ENCODE assay signal across 17 mouse cellular contexts in the genomic region with DNA sequence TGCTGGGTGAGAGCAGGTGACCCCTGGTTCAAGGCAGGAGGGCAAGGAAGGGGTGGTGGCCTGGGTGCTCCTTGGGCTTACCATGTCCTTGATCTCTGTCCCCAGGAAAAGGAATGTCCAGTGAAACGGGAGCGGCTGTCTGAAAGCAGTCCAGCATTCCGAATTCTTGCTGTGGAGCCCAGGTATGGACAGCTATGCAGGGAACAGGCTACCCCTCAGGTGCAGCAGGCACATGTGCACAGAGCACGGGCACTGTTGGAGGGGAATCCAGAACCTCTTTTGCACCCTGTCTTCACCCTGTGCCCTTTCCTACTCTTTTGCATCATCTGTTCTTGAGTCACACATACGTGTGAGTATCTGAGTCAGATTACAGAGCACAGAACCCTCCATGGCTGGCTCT. TPM values are rescaled to one million over a fixed set of nuclear protein-coding genes. Genes with fewer than 3 reads are reported as not detected.
DNase-seq lines count a peak whose midpoint lies in the region; ATAC-seq and TF ChIP-seq lines count a peak whose summit lies in the region.
"Had no signal": no experiment of that assay in that cellular context is flagged by ENCODE, and none has a peak within 500 bp of the region (broad histone marks: within the 10 kb centered on the region; RNA-seq: fewer than 3 reads in every experiment).

No protein-coding gene starts in this region.

- TF ChIP-seq CTCF in heart, postnatal 0 days (IDR thresholded peaks at IDR 0.05; ENCODE audit: low read depth), result no peak

- 0 out of 2 replicates have a peak, but pooled peaks cover 3% of the 10 kb centered on the region for H3K4me1 ChIP-seq in heart, postnatal 0 days (ENCODE audit: control insufficient read depth, insufficient read depth)
- H3K4me1 ChIP-seq in megakaryocyte, embryonic 14.5 days, result peaks cover 67% of the 10 kb centered on the region
- peaks cover 12% of the 10 kb centered on the region for H3K4me1 ChIP-seq in kidney, embryonic 16.5 days (ENCODE audit: insufficient read depth, low read length)

- no peaks in the 10 kb centered on the region for H3K9me3 ChIP-seq in heart, postnatal 0 days (replicated peaks; ENCODE audit: control insufficient read depth, low read length)
- no peaks in the 10 kb centered on the region for H3K9me3 ChIP-seq in megakaryocyte, embryonic 14.5 days
- no peaks in the 10 kb centered on the region for H3K9me3 ChIP-seq in kidney, embryonic 16.5 days (ENCODE audit: low read length)
- H3K9me3 ChIP-seq: forebrain, embryonic 13.5 days; G1E; hindbrain, embryonic 15.5 days; intestine, embryonic 15.5 days; stomach, embryonic 15.5 days had no signal

- TF ChIP-seq EP300 in heart, postnatal 0 days (IDR thresholded peaks at IDR 0.05; ENCODE audit: low read depth), result no peak

- H3K27ac ChIP-seq in heart, postnatal 0 days (ENCODE audit: low read depth), result 0 out of 2 replicates have a peak overlapping the region, but pooled peaks have one; percentile 81
- H3K27ac ChIP-seq in kidney, embryonic 16.5 days (ENCODE audit: low read length), result no peak overlapping the region
- H3K27ac ChIP-seq: forebrain, embryonic 13.5 days; intestine, embryonic 15.5 days had no signal

- H3K27me3 ChIP-seq in heart, postnatal 0 days (ENCODE audit: control insufficient read depth, insufficient read depth, low read length), result peaks cover 14% of the 10 kb centered on the region
- no peaks in the 10 kb centered on the region for H3K27me3 ChIP-seq in megakaryocyte, embryonic 14.5 days (replicated peaks)
- peaks cover 24% of the 10 kb centered on the region for H3K27me3 ChIP-seq in kidney, embryonic 16.5 days (ENCODE audit: insufficient read depth, low read length)

- 85% methylated on average over 5 of the region's 5 CpGs for WGBS in heart, postnatal 0 days
- WGBS in kidney, embryonic 16.5 days, result 91% methylated on average over 5 of the region's 5 CpGs

- no peak overlapping the region for H3K4me3 ChIP-seq in heart, postnatal 0 days (ENCODE audit: low read depth, low read length)
- peak overlapping the region; percentile 28 for H3K4me3 ChIP-seq in megakaryocyte, embryonic 14.5 days (replicated peaks)
- no peak overlapping the region for H3K4me3 ChIP-seq in kidney, embryonic 16.5 days (ENCODE audit: low read length)
- H3K4me3 ChIP-seq: forebrain, embryonic 13.5 days; hindbrain, embryonic 15.5 days; intestine, embryonic 15.5 days; stomach, embryonic 15.5 days had no signal

- peaks cover 36% of the 10 kb centered on the region for H3K36me3 ChIP-seq in heart, postnatal 0 days (replicated peaks; ENCODE audit: control insufficient read depth, insufficient read depth, low read length)
- peaks cover 80% of the 10 kb centered on the region for H3K36me3 ChIP-seq in megakaryocyte, embryonic 14.5 days (replicated peaks; ENCODE audit: low read length)
- H3K36me3 ChIP-seq in kidney, embryonic 16.5 days (ENCODE audit: insufficient read depth, low read length), result peaks cover 47% of the 10 kb centered on the region

- no peak for ATAC-seq in heart, postnatal 0 days (ENCODE audit: insufficient read depth, low read depth)
- ATAC-seq in megakaryocyte, adult 5-6 weeks (ENCODE audit: poor library complexity, severe bottlenecking), result no peak
- no peak for ATAC-seq in kidney, embryonic 16.5 days (ENCODE audit: low FRiP score, low TSS enrichment)
- ATAC-seq: intestine, embryonic 15.5 days; midbrain, embryonic 16.5 days had no signal

- no peak overlapping the region for H3K4me2 ChIP-seq in heart, postnatal 0 days (ENCODE audit: low read depth, low read length)
- H3K4me2 ChIP-seq in kidney, embryonic 16.5 days (replicated peaks; ENCODE audit: low read depth, low read length), result no peak overlapping the region
- H3K4me2 ChIP-seq: forebrain, embryonic 13.5 days; hindbrain, embryonic 15.5 days; intestine, embryonic 15.5 days; stomach, embryonic 15.5 days had no signal

- intact Hi-C loops in gastrocnemius, postnatal 36 days (cut with DNase I), result loop anchor here (2.0 kb wide), 1 partner anchor 113 kb away; no protein-coding TSS in a partner anchor

- no peak overlapping the region for H3K9ac ChIP-seq in heart, postnatal 0 days (replicated peaks; ENCODE audit: low read depth, low read length)
- H3K9ac ChIP-seq in kidney, embryonic 16.5 days (replicated peaks; ENCODE audit: low read length), result no peak overlapping the region
- H3K9ac ChIP-seq: forebrain, embryonic 13.5 days; hindbrain, embryonic 15.5 days; intestine, embryonic 15.5 days; stomach, embryonic 15.5 days had no signal

- DNase-seq in gastrocnemius, adult 18-20 months (ENCODE audit: low spot score), result peak; percentile 4
- no peak for DNase-seq in gastrocnemius, postnatal 36 days
- DNase-seq in heart, postnatal 0 days (ENCODE audit: low spot score), result no peak
- DNase-seq in heart, adult 18-20 months, result no peak
- no peak for DNase-seq in spleen, postnatal 36 days (ENCODE audit: low spot score in 2 of 2)

RNA-seq across cellular contexts. Expression of a gene that starts 3.0 kb away (rescaled TPM):
- 1 to 10 TPM in 1 of 2 experiments, under 1 TPM in 1; 0.73 to 1.6 TPM for total RNA-seq in gastrocnemius, adult 18-20 months (2021)
- 1 to 10 TPM in 1 of 2 experiments, under 1 TPM in 1; 0.96 to 1.4 TPM for total RNA-seq in gastrocnemius, postnatal 36 days (2021)
- total RNA-seq in heart, postnatal 0 days (2014; rRNA removed; ENCODE audit: low replicate concordance), result 4.4 and 4.8 TPM in 2 replicates
- 8.7 and 9.8 TPM in 2 replicates for polyA plus RNA-seq in heart, postnatal 0 days (2015; fragmentation: Nextera tagmentation; extraction: Ambion mirVana)
- 1 to 10 TPM; 3.1 to 4.4 TPM for total RNA-seq in heart, adult 18-20 months (2021)
- 347 and 510 TPM in 2 replicates for polyA plus RNA-seq in megakaryocyte, embryonic 14.5 days (2012; ENCODE audit: insufficient read depth, low replicate concordance)
- total RNA-seq in megakaryocyte, adult 5-6 weeks (2015), result 69.0 and 69.9 TPM in 2 replicates
- total RNA-seq in megakaryocyte, adult 5-6 weeks (2017), result 60.3 and 62.0 TPM in 2 replicates
- 7.9 and 8.1 TPM in 2 replicates for polyA plus RNA-seq in kidney, embryonic 16.5 days (2015; fragmentation: Nextera tagmentation; extraction: Ambion mirVana)

RNA-seq across cellular contexts. Expression of a gene that starts 10.6 kb away (rescaled TPM):
- total RNA-seq in gastrocnemius, adult 18-20 months (2021), result 10 to 100 TPM; 19.3 to 22.8 TPM
- total RNA-seq in gastrocnemius, postnatal 36 days (2021), result 10 to 100 TPM; 18.1 to 20.1 TPM
- total RNA-seq in heart, postnatal 0 days (2014; rRNA removed; ENCODE audit: low replicate concordance), result 68.0 and 83.6 TPM in 2 replicates
- polyA plus RNA-seq in heart, postnatal 0 days (2015; fragmentation: Nextera tagmentation; extraction: Ambion mirVana), result 6.2 and 6.9 TPM in 2 replicates
- total RNA-seq in heart, adult 18-20 months (2021), result 10 to 100 TPM; 31.4 to 32.7 TPM
- polyA plus RNA-seq in megakaryocyte, embryonic 14.5 days (2012; ENCODE audit: insufficient read depth, low replicate concordance), result 144 and 266 TPM in 2 replicates
- total RNA-seq in megakaryocyte, adult 5-6 weeks (2015), result 42.8 and 43.0 TPM in 2 replicates
- total RNA-seq in megakaryocyte, adult 5-6 weeks (2017), result 31.8 and 36.8 TPM in 2 replicates
- polyA plus RNA-seq in kidney, embryonic 16.5 days (2015; fragmentation: Nextera tagmentation; extraction: Ambion mirVana), result 22.5 and 26.7 TPM in 2 replicates

RNA-seq across cellular contexts. Expression of a gene that starts 12.2 kb away (rescaled TPM):
- 10 to 100 TPM; 47.0 to 51.4 TPM for total RNA-seq in gastrocnemius, adult 18-20 months (2021)
- total RNA-seq in gastrocnemius, postnatal 36 days (2021), result 10 to 100 TPM; 39.8 to 43.3 TPM
- 98.3 and 116 TPM in 2 replicates for total RNA-seq in heart, postnatal 0 days (2014; rRNA removed; ENCODE audit: low replicate concordance)
- polyA plus RNA-seq in heart, postnatal 0 days (2015; fragmentation: Nextera tagmentation; extraction: Ambion mirVana), result 28.4 and 29.5 TPM in 2 replicates
- 10 to 100 TPM; 34.2 to 45.1 TPM for total RNA-seq in heart, adult 18-20 months (2021)
- polyA plus RNA-seq in megakaryocyte, embryonic 14.5 days (2012; ENCODE audit: insufficient read depth, low replicate concordance), result 107 and 120 TPM in 2 replicates
- total RNA-seq in megakaryocyte, adult 5-6 weeks (2015), result 29.5 and 35.9 TPM in 2 replicates
- total RNA-seq in megakaryocyte, adult 5-6 weeks (2017), result 37.6 and 40.4 TPM in 2 replicates
- polyA plus RNA-seq in kidney, embryonic 16.5 days (2015; fragmentation: Nextera tagmentation; extraction: Ambion mirVana), result 81.5 and 82.9 TPM in 2 replicates

RNA-seq across cellular contexts. Expression of a gene that starts 24.5 kb away (rescaled TPM):
- under 1 TPM; 0.34 to 0.45 TPM for total RNA-seq in gastrocnemius, adult 18-20 months (2021)
- total RNA-seq in gastrocnemius, postnatal 36 days (2021), result 1 to 10 TPM in 1 of 2 experiments, not detected in 1; 1.0 TPM
- 1.0 TPM in 1 of 2 replicates, not detected in the other for total RNA-seq in heart, postnatal 0 days (2014; rRNA removed; ENCODE audit: low replicate concordance)
- 3.0 and 3.1 TPM in 2 replicates for polyA plus RNA-seq in heart, postnatal 0 days (2015; fragmentation: Nextera tagmentation; extraction: Ambion mirVana)
- total RNA-seq in heart, adult 18-20 months (2021), result under 1 TPM; 0.40 to 0.69 TPM
- polyA plus RNA-seq in megakaryocyte, embryonic 14.5 days (2012; ENCODE audit: insufficient read depth, low replicate concordance), result 2.7 and 19.7 TPM in 2 replicates
- 40.4 and 45.2 TPM in 2 replicates for total RNA-seq in megakaryocyte, adult 5-6 weeks (2015)
- total RNA-seq in megakaryocyte, adult 5-6 weeks (2017), result 20.6 and 25.5 TPM in 2 replicates
- 2.3 and 2.8 TPM in 2 replicates for polyA plus RNA-seq in kidney, embryonic 16.5 days (2015; fragmentation: Nextera tagmentation; extraction: Ambion mirVana)
- total RNA-seq: adrenal gland, postnatal 25 days; layer of hippocampus, postnatal 25 days; left cerebral cortex, postnatal 14 days had no signal

RNA-seq across cellular contexts. Expression of a gene that starts 35.6 kb away (rescaled TPM):
- 1 to 10 TPM; 4.7 to 8.3 TPM for total RNA-seq in gastrocnemius, adult 18-20 months (2021)
- 1 to 10 TPM; 5.6 to 9.3 TPM for total RNA-seq in gastrocnemius, postnatal 36 days (2021)
- 17.0 and 23.2 TPM in 2 replicates for total RNA-seq in heart, postnatal 0 days (2014; rRNA removed; ENCODE audit: low replicate concordance)
- polyA plus RNA-seq in heart, postnatal 0 days (2015; fragmentation: Nextera tagmentation; extraction: Ambion mirVana), result 33.3 and 38.3 TPM in 2 replicates
- 10 to 100 TPM; 11.2 to 13.4 TPM for total RNA-seq in heart, adult 18-20 months (2021)
- polyA plus RNA-seq in megakaryocyte, embryonic 14.5 days (2012; ENCODE audit: insufficient read depth, low replicate concordance), result 106 and 333 TPM in 2 replicates
- total RNA-seq in megakaryocyte, adult 5-6 weeks (2015), result 86.1 and 87.5 TPM in 2 replicates
- total RNA-seq in megakaryocyte, adult 5-6 weeks (2017), result 62.7 and 65.3 TPM in 2 replicates
- 73.5 and 78.0 TPM in 2 replicates for polyA plus RNA-seq in kidney, embryonic 16.5 days (2015; fragmentation: Nextera tagmentation; extraction: Ambion mirVana)

Comparison
In these comparisons a context has a peak if more than half of its experiments do, and no peak if none do; other contexts are left out.
1. RNA of a gene that starts 3.0 kb away (total RNA-seq): 60.3 to 69.9 TPM in megakaryocyte, adult 5-6 weeks; 4.4 to 4.8 TPM in heart, postnatal 0 days, 3.1 to 4.4 TPM in heart, adult 18-20 months, 0.73 to 1.6 TPM in gastrocnemius, adult 18-20 months and 0.96 to 1.4 TPM in gastrocnemius, postnatal 36 days; every median in the first group is over 10 times any median in the second.